Mouse (Mus musculus) midbrain, embryonic 16.5 days (tissue): ENCODE results near the gene Tmc8. TPM values are rescaled to one million over a fixed set of nuclear protein-coding genes. Genes with fewer than 3 reads are reported as not detected.

Source experiments
- ATAC-seq: fragments of 200-750 bp; cut with Nextera tagmentation; 2 replicates; pipeline ENCODE4 v1.8.0; 2017; ENCODE audit warnings: moderate TSS enrichment
- H3K27ac ChIP-seq: fragments of 300-500 bp; sonication (generic); 2 replicates; pipeline ENCODE4 v1.5.1; 2014; ENCODE audit warnings: mild to moderate bottlenecking, low read length, mixed read lengths
- H3K27me3 ChIP-seq: fragments of 300-500 bp; sonication (generic); 2 replicates; pipeline ENCODE4 v1.6.1; 2014; ENCODE audit warnings: low read depth, low read length, mixed read lengths; ENCODE audit not compliant: control insufficient read depth, insufficient read depth
- H3K36me3 ChIP-seq: fragments of 300-500 bp; sonication (generic); 2 replicates; pipeline ENCODE4 v1.6.1; 2014; ENCODE audit warnings: mild to moderate bottlenecking, low read length, moderate library complexity, mixed read lengths; ENCODE audit not compliant: control insufficient read depth, insufficient read depth
- H3K4me1 ChIP-seq: fragments of 300-500 bp; sonication (generic); 2 replicates; pipeline ENCODE4 v1.6.1; 2014; ENCODE audit warnings: mild to moderate bottlenecking, low read length, mixed read lengths; ENCODE audit not compliant: control insufficient read depth, insufficient read depth
- H3K4me2 ChIP-seq: fragments of 300-500 bp; sonication (generic); 2 replicates; pipeline ENCODE4 v1.6.1; 2014; ENCODE audit warnings: mild to moderate bottlenecking, low read length, mixed read lengths
- H3K4me3 ChIP-seq: fragments of 300-500 bp; sonication (generic); 2 replicates; pipeline ENCODE4 v1.5.1; 2014; ENCODE audit warnings: low read depth, mild to moderate bottlenecking, low read length, moderate library complexity, mixed read lengths
- H3K9ac ChIP-seq: fragments of 300-500 bp; sonication (generic); 2 replicates; pipeline ENCODE4 v1.6.1; 2014; ENCODE audit warnings: low read depth, low read length, mixed read lengths
- H3K9me3 ChIP-seq: fragments of 300-500 bp; sonication (generic); replicated peaks from 2 replicates; pipeline ENCODE4 v1.6.1; 2014; ENCODE audit warnings: mild to moderate bottlenecking, low read length, mixed read lengths; ENCODE audit not compliant: control insufficient read depth, poor library complexity, severe bottlenecking
- WGBS: fragments of 180-500 bp; shearing (Covaris S2); extraction: QIAGEN DNeasy Blood & Tissue Kit; methylation state at CpG from one replicate; pipeline ENCODE4 v1.1.7; 2014; 5-methylcytosine and 5-hydroxymethylcytosine counted together
- polyA plus RNA-seq: library from polyadenylated mRNA; unstranded; fragments of >200 nt; fragmentation: Nextera tagmentation; extraction: Ambion mirVana; gene quantifications from 2 replicates; pipeline ENCODE4 v1.2.1, GENCODE M21; 2015

Tmc8 gene
- polyA plus RNA-seq, 1 experiment from 2014 or later, result 0.73 TPM

DNA sequence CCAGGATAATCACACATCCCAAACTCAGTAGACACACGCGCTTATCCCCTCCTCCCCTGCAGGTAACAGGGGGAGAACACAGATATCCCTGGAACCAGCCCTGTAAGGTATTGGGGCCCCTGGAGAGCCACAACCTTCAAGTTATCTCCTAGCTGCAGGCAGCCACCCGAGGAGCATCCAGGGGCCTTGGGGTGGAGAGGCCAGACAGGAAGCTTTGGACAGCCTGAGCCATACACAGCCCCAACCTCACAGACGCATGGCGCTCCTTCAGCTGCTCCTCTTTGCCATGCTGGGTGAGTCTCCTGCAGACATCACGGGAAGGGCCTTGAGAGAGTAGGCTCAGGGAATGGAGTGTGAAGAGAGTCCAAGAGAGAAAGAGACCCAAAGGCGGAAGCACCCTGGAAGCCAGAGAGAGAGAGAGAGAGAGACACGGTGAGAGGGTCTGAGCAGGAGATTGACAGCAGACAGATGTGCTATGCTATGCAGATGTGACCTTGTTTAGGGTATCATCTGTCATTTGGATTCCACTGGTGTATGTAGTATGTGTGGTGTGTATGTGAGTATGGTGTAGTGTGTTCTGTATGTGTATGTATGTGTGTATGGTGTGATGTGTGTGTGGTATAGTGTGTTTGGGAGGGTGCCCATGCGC lies 15.8 kb downstream of the Tmc8 start, which contains the start of gene 6030468B19Rik:
Gene 6030468B19Rik, plus strand, starts transcription at position 150 of the 649 bp plus-strand sequence.
- Histone ChIP-seq H3K9ac (no peak within 1 kb of the TSS), H3K9me3 (no peaks in the 10 kb centered on the region), H3K27ac (no peak within 1 kb of the TSS), H3K4me2 (no peak within 1 kb of the TSS), H3K4me1 (no peaks in the 10 kb centered on the region), H3K36me3 (no peaks in the 10 kb centered on the region), H3K4me3 (no peak within 1 kb of the TSS), H3K27me3 (no peaks in the 10 kb centered on the region; the same call in 1 of the 2 replicates)
- 72% methylated on average over 9 of the region's 9 CpGs for WGBS
- ATAC-seq, result no peak

DNA sequence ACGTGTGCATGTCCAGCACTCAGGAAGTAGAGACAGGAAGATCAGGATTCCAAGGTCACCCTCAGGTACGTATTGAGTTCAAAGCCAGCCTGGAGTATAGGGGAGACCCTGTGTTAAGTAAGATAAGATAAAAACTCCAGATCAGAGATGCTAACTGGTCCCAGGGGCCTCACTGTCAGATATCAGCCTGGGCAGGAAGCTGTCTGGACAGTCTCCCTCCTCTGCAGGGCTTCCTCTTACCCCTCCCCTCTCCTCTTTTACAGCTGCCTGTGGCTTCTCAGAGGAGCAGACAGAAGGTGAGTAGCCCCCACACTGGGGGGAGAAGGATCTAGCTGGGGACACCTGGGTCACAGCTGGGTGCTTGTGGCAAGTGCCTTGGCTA lies 16.3 kb downstream of the Tmc8 start:
- H3K4me2 ChIP-seq, result no peak overlapping the region
- H3K36me3 ChIP-seq, result no peaks in the 10 kb centered on the region
- ATAC-seq, result no peak
- no peak overlapping the region for H3K4me3 ChIP-seq
- no peaks in the 10 kb centered on the region for H3K4me1 ChIP-seq
- H3K27me3 ChIP-seq, result no peaks in the 10 kb centered on the region; the same call in 1 of the 2 replicates
- no peak overlapping the region for H3K27ac ChIP-seq
- H3K9ac ChIP-seq, result no peak overlapping the region
- no peaks in the 10 kb centered on the region for H3K9me3 ChIP-seq
- 53% methylated on average over 2 of the region's 2 CpGs for WGBS

DNA sequence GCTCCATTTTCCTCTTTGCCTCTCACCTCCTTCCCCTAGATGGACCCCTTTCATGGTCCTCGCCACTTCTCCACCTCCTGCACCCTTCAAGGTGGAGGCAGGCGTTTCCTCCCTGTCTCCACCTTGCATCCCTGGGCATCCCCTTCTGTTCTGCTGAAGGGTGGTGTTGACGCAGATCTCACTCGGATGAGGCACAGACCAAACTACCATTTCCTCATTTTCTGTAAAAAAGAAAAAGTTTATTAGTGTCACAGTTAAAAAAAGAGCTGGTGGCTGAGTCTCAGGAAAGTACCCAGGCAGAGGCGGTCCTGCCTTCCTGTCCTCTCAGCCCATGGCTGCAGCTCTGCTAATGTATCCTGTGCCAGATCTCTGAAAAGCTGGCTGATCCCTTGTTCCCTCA lies 17.3 kb downstream of the Tmc8 start:
- Histone ChIP-seq H3K27ac (no peak overlapping the region), H3K9ac (no peak overlapping the region), H3K9me3 (no peaks in the 10 kb centered on the region), H3K27me3 (no peaks in the 10 kb centered on the region), H3K4me3 (no peak overlapping the region), H3K4me2 (no peak overlapping the region), H3K4me1 (no peaks in the 10 kb centered on the region), H3K36me3 (no peaks in the 10 kb centered on the region)
- ATAC-seq, result no peak
- 58% methylated on average over 5 of the region's 5 CpGs for WGBS

DNA sequence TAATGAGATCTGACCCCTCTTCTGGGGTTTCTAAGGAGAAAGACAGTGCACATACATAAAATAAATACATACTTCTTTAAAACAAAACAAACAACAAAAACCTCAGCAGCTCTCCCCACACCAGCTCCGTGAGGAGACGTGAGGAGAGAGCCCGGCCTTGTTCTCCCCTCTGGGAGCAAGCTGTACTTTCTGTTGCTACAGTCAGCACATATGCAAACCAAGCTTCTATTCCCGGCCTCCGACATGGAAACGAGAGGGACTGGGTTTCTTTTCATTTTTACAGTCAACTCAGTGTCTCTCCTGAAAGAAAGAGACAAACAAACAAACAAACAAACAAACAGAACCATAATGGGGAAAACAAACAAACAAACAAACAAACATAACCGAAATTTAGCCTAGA lies 18.2 kb downstream of the Tmc8 start:
- 83% methylated on average over 7 of the region's 7 CpGs for WGBS
- H3K4me1 ChIP-seq, result no peaks in the 10 kb centered on the region
- ATAC-seq, result no peak

DNA sequence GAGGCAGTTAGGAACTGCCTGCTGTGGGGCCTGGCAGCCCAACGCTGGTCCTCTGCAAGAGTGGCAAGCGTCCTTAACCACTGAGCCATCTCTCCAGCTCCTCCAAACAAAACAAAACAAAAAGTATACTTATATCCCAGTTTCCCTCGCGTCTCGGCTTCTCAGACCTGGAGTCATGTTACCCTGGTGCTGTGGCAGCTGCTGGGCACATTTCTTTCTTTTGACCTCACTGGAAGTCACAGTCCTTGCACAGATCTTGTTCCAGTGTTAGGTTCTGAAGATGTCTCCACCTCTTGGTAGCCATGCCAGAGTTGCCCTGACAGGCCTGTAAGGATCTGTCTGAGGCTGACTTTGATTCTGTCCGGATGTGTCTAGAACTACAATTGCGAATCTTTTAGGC lies 19.8 kb downstream of the Tmc8 start:
- ATAC-seq, result no peak

More for the DNA sequence above, 18.2 kb downstream of the Tmc8 start:
- Histone ChIP-seq H3K27ac (no peak overlapping the region), H3K9me3 (no peaks in the 10 kb centered on the region), H3K4me3 (no peak overlapping the region), H3K27me3 (no peaks in the 10 kb centered on the region), H3K36me3 (no peaks in the 10 kb centered on the region), H3K4me2 (no peak overlapping the region), H3K9ac (no peak overlapping the region)

DNA sequence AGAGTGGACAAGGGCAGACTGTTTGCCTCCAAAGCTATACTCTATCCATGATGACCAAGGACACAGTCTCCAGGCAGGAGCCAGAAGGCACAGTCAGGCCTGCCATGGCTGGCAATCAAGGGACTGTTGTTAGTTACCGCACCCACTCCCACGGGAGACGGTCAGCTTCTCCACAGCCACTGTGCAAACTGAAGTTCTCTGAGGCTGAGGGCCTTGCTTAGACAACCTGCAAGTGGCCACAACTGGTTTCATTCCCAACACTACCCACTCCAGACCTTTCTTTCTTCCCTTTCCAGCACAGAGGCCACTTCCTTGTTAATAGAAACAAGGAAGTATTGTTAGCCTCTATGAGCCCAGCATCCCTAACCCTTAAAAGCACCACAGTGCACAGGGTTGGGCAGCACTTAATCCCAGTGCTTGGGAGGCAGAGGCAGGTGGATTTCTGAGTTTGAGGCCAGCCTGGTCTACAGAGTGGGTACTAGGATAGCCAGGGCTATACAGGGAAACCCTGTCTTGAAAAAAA lies 21.4 kb downstream of the Tmc8 start:
- H3K4me2 ChIP-seq, result no peak overlapping the region
- H3K4me3 ChIP-seq, result no peak overlapping the region
- no peak overlapping the region for H3K9ac ChIP-seq
- H3K36me3 ChIP-seq, result no peaks in the 10 kb centered on the region
- no peaks in the 10 kb centered on the region for H3K4me1 ChIP-seq
- no peaks in the 10 kb centered on the region for H3K27me3 ChIP-seq
- H3K9me3 ChIP-seq, result no peaks in the 10 kb centered on the region
- no peak for ATAC-seq
- WGBS, result 84% methylated on average over 3 of the region's 3 CpGs
- H3K27ac ChIP-seq, result no peak overlapping the region

More for the DNA sequence above, 19.8 kb downstream of the Tmc8 start:
- no peak overlapping the region for H3K27ac ChIP-seq
- no peaks in the 10 kb centered on the region for H3K36me3 ChIP-seq
- no peaks in the 10 kb centered on the region for H3K9me3 ChIP-seq
- H3K27me3 ChIP-seq, result no peaks in the 10 kb centered on the region
- WGBS, result 74% methylated on average over 7 of the region's 7 CpGs
- H3K4me1 ChIP-seq, result no peaks in the 10 kb centered on the region
- H3K4me3 ChIP-seq, result no peak overlapping the region
- H3K4me2 ChIP-seq, result no peak overlapping the region
- no peak overlapping the region for H3K9ac ChIP-seq

DNA sequence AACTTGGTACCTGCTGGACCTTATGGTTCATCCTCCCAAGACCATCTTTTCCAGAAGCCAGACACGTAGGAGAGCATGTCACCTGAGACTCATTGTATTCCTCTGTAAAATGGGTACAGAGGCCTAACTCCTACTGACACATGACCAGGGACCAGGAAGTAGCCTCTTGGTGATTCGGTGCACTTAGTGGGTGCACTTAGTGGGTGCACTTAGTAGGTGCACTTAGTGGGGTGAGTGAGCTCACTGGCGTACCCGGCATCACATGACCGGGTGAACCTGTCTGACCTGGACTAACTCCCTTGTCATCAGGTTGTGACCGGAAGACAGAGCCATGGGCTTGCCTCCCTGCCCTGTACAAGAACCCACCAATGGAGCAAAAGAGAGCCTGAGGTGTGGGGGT lies 24.9 kb downstream of the Tmc8 start:
- Histone ChIP-seq H3K4me3 (no peak overlapping the region), H3K9ac (no peak overlapping the region), H3K4me2 (no peak overlapping the region), H3K9me3 (no peaks in the 10 kb centered on the region), H3K4me1 (peaks cover 10% of the 10 kb centered on the region; the same call in 1 of the 2 replicates), H3K27ac (no peak overlapping the region), H3K36me3 (no peaks in the 10 kb centered on the region), H3K27me3 (peaks cover 14% of the 10 kb centered on the region)
- 92% methylated on average over 6 of the region's 6 CpGs for WGBS
- ATAC-seq, result no peak

DNA sequence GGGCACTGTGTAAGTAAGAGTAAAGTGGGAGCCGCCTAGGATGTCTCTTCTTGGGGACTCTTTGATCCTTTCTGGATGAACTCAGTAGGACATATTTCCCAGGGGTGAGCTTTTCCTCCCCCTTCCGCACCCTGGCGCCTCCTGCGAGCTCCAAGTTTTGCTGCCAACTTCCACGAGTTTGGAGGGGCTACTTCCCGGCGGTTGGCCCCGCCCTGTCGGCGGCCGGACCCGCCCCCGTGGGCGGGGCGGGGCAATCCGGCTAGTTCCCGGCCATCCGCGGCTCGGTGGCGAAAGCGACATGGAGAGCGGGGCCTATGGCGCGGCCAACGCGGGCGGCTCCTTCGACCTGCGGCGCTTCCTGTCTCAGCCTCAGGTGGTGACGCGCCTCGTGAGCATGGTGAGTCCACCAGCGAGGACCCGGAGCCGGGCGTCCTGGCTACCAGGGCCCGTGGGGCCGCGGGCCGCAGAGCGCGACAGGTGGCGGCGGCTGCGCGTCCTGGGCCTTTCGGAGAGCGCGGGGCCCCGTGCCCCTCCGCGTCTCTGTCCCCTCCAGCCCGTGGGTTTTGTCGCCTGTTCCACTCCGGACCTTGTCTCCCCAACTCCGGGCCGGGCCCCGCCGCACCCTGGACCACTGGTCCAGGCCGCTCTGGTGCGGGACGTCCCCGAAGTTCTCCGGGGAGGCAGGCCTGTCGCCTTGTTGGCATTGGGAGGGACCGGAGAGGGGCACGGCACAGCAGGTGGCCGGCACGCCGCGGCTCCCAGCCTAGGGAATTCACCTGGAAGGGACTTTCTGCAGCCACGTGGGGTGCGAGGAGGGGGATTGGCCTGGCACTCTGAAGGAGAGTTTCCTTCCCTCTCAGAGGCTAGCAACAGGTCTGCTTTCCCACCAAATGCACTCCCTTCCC lies 27.8 kb downstream of the Tmc8 start, which contains the start of the genes Gm20708 and Syngr2:
Gene Gm20708, plus strand, starts transcription at position 262 of the 905 bp plus-strand sequence.
Gene Syngr2, plus strand, starts transcription at position 262 of the 905 bp plus-strand sequence.
- ATAC-seq, result peak; percentile 46

More for the DNA sequence above, 27.8 kb downstream of the Tmc8 start, which contains the start of the genes Gm20708 and Syngr2:
- H3K9ac ChIP-seq, result peak within 1 kb of the TSS; percentile 49
- H3K36me3 ChIP-seq, result no peaks in the 10 kb centered on the region
- peak within 1 kb of the TSS; percentile 95 for H3K4me2 ChIP-seq
- H3K27me3 ChIP-seq, result peaks cover 14% of the 10 kb centered on the region
- H3K27ac ChIP-seq, result no peak within 1 kb of the TSS
- peaks cover 10% of the 10 kb centered on the region; the same call in 1 of the 2 replicates for H3K4me1 ChIP-seq
- no peaks in the 10 kb centered on the region for H3K9me3 ChIP-seq
- peak within 1 kb of the TSS; percentile 46 for H3K4me3 ChIP-seq
- WGBS, result under 1% methylated on average over 64 of the region's 75 CpGs
